Mouse (Mus musculus) midbrain, embryonic 11.5 days (tissue): Measurements from ENCODE around the gene Rpap1. TPM values are rescaled to one million over a fixed set of nuclear protein-coding genes. Genes with fewer than 3 reads are reported as not detected.
A peak's percentile ranks its signal among the peaks of the same experiment; 100 is the strongest.

Experiments used
- ATAC-seq: fragments of 200-750 bp; cut with Nextera tagmentation; 2 replicates; pipeline ENCODE4 v1.8.0; 2017; ENCODE audit warnings: moderate TSS enrichment, moderate library complexity; ENCODE audit not compliant: low FRiP score
- DNase-seq: peaks from one replicate; pipeline ENCODE4 v3.0.0; 2015; ENCODE audit warnings: low spot score; ENCODE audit errors: missing footprints
- H3K27ac ChIP-seq: fragments of 300-500 bp; sonication (generic); 2 replicates; pipeline ENCODE4 v1.5.1; 2014; ENCODE audit warnings: low read depth, low read length
- H3K27me3 ChIP-seq: fragments of 300-500 bp; sonication (generic); 2 replicates; pipeline ENCODE4 v1.6.1; 2014; ENCODE audit warnings: mild to moderate bottlenecking, low read length, moderate library complexity, mixed read lengths; ENCODE audit not compliant: control insufficient read depth, insufficient read depth
- H3K36me3 ChIP-seq: fragments of 300-500 bp; sonication (generic); 2 replicates; pipeline ENCODE4 v1.6.1; 2014; ENCODE audit warnings: mild to moderate bottlenecking, low read length, moderate library complexity, mixed read lengths; ENCODE audit not compliant: control insufficient read depth, insufficient read depth
- H3K4me1 ChIP-seq: fragments of 300-500 bp; sonication (generic); 2 replicates; pipeline ENCODE4 v1.6.1; 2014; ENCODE audit warnings: low read length; ENCODE audit not compliant: control insufficient read depth, insufficient read depth
- H3K4me2 ChIP-seq: fragments of 300-500 bp; sonication (generic); 2 replicates; pipeline ENCODE4 v1.6.1; 2014; ENCODE audit warnings: mild to moderate bottlenecking, moderate library complexity
- H3K4me3 ChIP-seq: fragments of 300-500 bp; sonication (generic); 2 replicates; pipeline ENCODE4 v1.5.1; 2014; ENCODE audit warnings: low read depth, low read length
- H3K9ac ChIP-seq: fragments of 300-500 bp; sonication (generic); 2 replicates; pipeline ENCODE4 v1.6.1; 2014; ENCODE audit warnings: low read length
- H3K9me3 ChIP-seq: fragments of 300-500 bp; sonication (generic); 2 replicates; pipeline ENCODE4 v1.6.1; 2016; ENCODE audit warnings: low read length; ENCODE audit not compliant: control insufficient read depth
- WGBS: fragments of 180-500 bp; shearing (Covaris S2); extraction: QIAGEN DNeasy Blood & Tissue Kit; methylation state at CpG from one replicate; pipeline ENCODE4 v1.1.7; 2014; 5-methylcytosine and 5-hydroxymethylcytosine counted together
- polyA plus RNA-seq: library from polyadenylated mRNA; unstranded; fragments of >200 nt; fragmentation: Nextera tagmentation; extraction: Ambion mirVana; gene quantifications from 2 replicates; pipeline ENCODE4 v1.2.1, GENCODE M21; 2014

The Rpap1 gene
- polyA plus RNA-seq, 1 experiment from 2014 or later, result 22.8 TPM

GRCm38 (mm10) chr2:119810890-119811289 is 23.6 kb upstream of the Rpap1 start:
- WGBS, result 76% methylated on average over 12 of the region's 12 CpGs

GRCm38 (mm10) chr2:119808881-119809280 is 21.5 kb upstream of the Rpap1 start:
- Histone ChIP-seq H3K9me3 (no peaks in the 10 kb centered on the region), H3K4me2 (no peak overlapping the region), H3K27me3 (no peaks in the 10 kb centered on the region), H3K36me3 (peaks cover 2% of the 10 kb centered on the region), H3K4me3 (no peak overlapping the region), H3K27ac (no peak overlapping the region), H3K9ac (no peak overlapping the region), H3K4me1 (peaks cover 19% of the 10 kb centered on the region)
- WGBS, result 33% methylated on average over 4 of the region's 4 CpGs
- ATAC-seq (0 out of 2 replicates have a peak, but pooled peaks have one; percentile 29), DNase-seq (peak; percentile 87)

More at GRCm38 (mm10) chr2:119810890-119811289, 23.6 kb upstream of the Rpap1 start:
- H3K36me3 ChIP-seq, result peaks cover 2% of the 10 kb centered on the region; the same call in 1 of the 2 replicates
- no peak overlapping the region for H3K4me2 ChIP-seq
- H3K9me3 ChIP-seq, result no peaks in the 10 kb centered on the region
- no peak overlapping the region for H3K4me3 ChIP-seq
- DNase-seq (no peak), ATAC-seq (no peak)
- no peaks in the 10 kb centered on the region; the same call in 1 of the 2 replicates for H3K4me1 ChIP-seq
- H3K9ac ChIP-seq, result no peak overlapping the region
- H3K27me3 ChIP-seq, result no peaks in the 10 kb centered on the region
- no peak overlapping the region for H3K27ac ChIP-seq

- no peak for ATAC-seq
- Histone ChIP-seq H3K4me1 (peaks cover 23% of the 10 kb centered on the region), H3K36me3 (peaks cover 2% of the 10 kb centered on the region)
These were observed 21.1 kb upstream of the Rpap1 start for GRCm38 (mm10) chr2:119808438-119808837.

GRCm38 (mm10) chr2:119805536-119805935 is 18.2 kb upstream of the Rpap1 start:
- Histone ChIP-seq H3K4me3 (no peak overlapping the region), H3K36me3 (peaks cover 2% of the 10 kb centered on the region; the same call in 1 of the 2 replicates), H3K4me2 (no peak overlapping the region), H3K9me3 (no peaks in the 10 kb centered on the region), H3K9ac (peak overlapping the region; percentile 20; the same call in 1 of the 2 replicates), H3K4me1 (peaks cover 44% of the 10 kb centered on the region), H3K27ac (no peak overlapping the region), H3K27me3 (no peaks in the 10 kb centered on the region)
- WGBS, result 47% methylated on average over 8 of the region's 8 CpGs
- DNase-seq, result peak; percentile 70
- no peak for ATAC-seq

More at GRCm38 (mm10) chr2:119808438-119808837, 21.1 kb upstream of the Rpap1 start:
- Histone ChIP-seq H3K9ac (no peak overlapping the region), H3K27me3 (no peaks in the 10 kb centered on the region), H3K4me3 (no peak overlapping the region), H3K4me2 (no peak overlapping the region), H3K9me3 (no peaks in the 10 kb centered on the region), H3K27ac (no peak overlapping the region)
- DNase-seq, result peak; percentile 62
- WGBS, result 23% methylated on average over 4 of the region's 4 CpGs

- ATAC-seq, result no peak
- WGBS, result 17% methylated on average over 9 of the region's 9 CpGs
- H3K9me3 ChIP-seq, result no peaks in the 10 kb centered on the region
- DNase-seq, result peak; percentile 83
- no peak overlapping the region for H3K27ac ChIP-seq
- H3K4me3 ChIP-seq, result no peak overlapping the region
- H3K36me3 ChIP-seq, result peaks cover 2% of the 10 kb centered on the region; the same call in 1 of the 2 replicates
- no peak overlapping the region for H3K4me2 ChIP-seq
- peaks cover 47% of the 10 kb centered on the region for H3K4me1 ChIP-seq
- peak overlapping the region; percentile 17; the same call in 1 of the 2 replicates for H3K9ac ChIP-seq
- H3K27me3 ChIP-seq, result no peaks in the 10 kb centered on the region
These were observed 17.4 kb upstream of the Rpap1 start for GRCm38 (mm10) chr2:119804776-119805175.

GRCm38 (mm10) chr2:119804275-119804628 is 16.9 kb upstream of the Rpap1 start:
- ATAC-seq, result no peak
- Histone ChIP-seq H3K9ac (peak overlapping the region; percentile 24; the same call in 1 of the 2 replicates), H3K27ac (no peak overlapping the region), H3K4me1 (peaks cover 47% of the 10 kb centered on the region), H3K4me2 (no peak overlapping the region), H3K4me3 (no peak overlapping the region), H3K27me3 (no peaks in the 10 kb centered on the region), H3K9me3 (no peaks in the 10 kb centered on the region), H3K36me3 (peaks cover 2% of the 10 kb centered on the region; the same call in 1 of the 2 replicates)
- DNase-seq, result no peak
- WGBS, result 15% methylated on average over 5 of the region's 5 CpGs

GRCm38 (mm10) chr2:119803618-119804274 is 16.4 kb upstream of the Rpap1 start:
- H3K27ac ChIP-seq, result no peak overlapping the region
- DNase-seq, result peak; percentile 90
- no peaks in the 10 kb centered on the region for H3K27me3 ChIP-seq
- H3K4me3 ChIP-seq, result no peak overlapping the region
- H3K4me1 ChIP-seq, result peaks cover 47% of the 10 kb centered on the region
- WGBS, result 12% methylated on average over 6 of the region's 6 CpGs
- H3K4me2 ChIP-seq, result peak overlapping the region; percentile 24; the same call in 1 of the 2 replicates
- no peak for ATAC-seq
- peak overlapping the region; percentile 24; the same call in 1 of the 2 replicates for H3K9ac ChIP-seq
- peaks cover 2% of the 10 kb centered on the region; the same call in 1 of the 2 replicates for H3K36me3 ChIP-seq
- H3K9me3 ChIP-seq, result no peaks in the 10 kb centered on the region

- peak overlapping the region; percentile 63; the same call in 1 of the 2 replicates for H3K27ac ChIP-seq
- no peaks in the 10 kb centered on the region for H3K9me3 ChIP-seq
- peak overlapping the region; percentile 13; the same call in 1 of the 2 replicates for H3K9ac ChIP-seq
- peaks cover 1% of the 10 kb centered on the region; the same call in 1 of the 2 replicates for H3K27me3 ChIP-seq
- peak; percentile 94 for DNase-seq
- H3K4me1 ChIP-seq, result peaks cover 47% of the 10 kb centered on the region
- peak overlapping the region; percentile 24 for H3K4me2 ChIP-seq
- no peak overlapping the region for H3K4me3 ChIP-seq
- peaks cover 2% of the 10 kb centered on the region; the same call in 1 of the 2 replicates for H3K36me3 ChIP-seq
- WGBS, result 12% methylated on average over 10 of the region's 10 CpGs
- peak; percentile 81 for ATAC-seq
These were observed 15.7 kb upstream of the Rpap1 start for GRCm38 (mm10) chr2:119802767-119803617.
